Mouse (Mus musculus): ENCODE results near the gene Clpx.
"Not testable (repeated sequence)": the region's sequence is repeated elsewhere in the genome, so short reads cannot be mapped to it uniquely, and the experiment has no call there.

The Clpx gene

DNA sequence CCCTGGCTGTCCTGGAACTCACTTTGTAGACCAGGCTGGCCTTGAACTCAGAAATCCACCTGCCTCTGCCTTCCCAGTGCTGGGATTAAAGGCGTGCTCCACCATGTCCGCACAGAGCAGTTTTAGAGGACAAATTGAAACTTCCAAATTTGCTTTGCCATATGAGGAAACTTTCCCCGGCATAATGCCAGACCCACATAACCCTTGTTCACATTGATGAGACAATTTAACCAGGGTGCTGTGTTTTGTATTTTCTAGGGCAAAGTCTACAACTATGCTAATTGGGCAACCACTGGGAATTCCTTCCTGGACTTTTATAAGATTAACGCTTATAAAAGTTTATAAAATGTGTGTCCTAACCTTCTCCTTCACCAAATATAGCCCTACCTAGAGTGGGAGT is 4.1 kb upstream of the Clpx start:
- no peak for DNase-seq (ENCODE audit: extremely low spot score, low read depth, low spot score)

DNA sequence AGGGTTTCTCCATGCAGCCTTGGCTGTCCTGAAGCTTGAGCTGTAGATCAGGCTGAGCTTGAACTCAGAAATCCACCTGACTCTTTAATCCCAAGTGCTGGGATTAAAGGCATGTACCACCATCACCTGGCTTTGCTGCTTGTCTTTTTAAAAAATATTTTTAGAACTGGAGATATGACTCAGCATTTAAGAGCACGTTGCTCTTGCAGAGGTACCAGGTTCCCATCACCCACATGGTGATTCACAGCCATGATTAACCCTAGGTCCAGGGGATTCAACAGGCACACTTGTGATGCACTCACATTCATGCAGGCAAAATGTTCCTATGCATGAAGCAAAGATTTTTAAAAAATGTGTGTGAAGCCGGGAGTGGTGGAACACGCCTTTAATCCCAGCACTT is 1.6 kb upstream of the Clpx start:
- DNase-seq (ENCODE audit: extremely low spot score, low read depth, low spot score) = no peak

DNA sequence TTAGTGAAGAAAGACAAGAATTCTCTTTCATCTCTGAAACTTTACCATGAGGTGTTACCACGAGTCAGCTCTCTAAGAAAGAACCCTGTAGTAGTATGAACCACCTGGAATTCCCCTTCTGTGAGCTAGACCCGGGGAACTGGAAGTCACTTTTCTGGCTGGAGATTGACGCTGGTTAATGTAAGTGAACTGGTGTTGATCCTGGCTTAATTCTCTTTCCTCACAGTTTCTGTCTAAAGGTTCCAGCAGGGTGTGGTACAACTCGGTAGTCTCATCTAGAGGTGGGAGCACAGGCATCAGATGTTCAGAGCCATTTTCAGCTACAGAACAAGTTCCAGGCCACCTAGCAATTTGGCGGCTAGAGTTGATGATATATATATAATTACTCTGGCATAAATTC is 941 bp upstream of the Clpx start:
- no peak for DNase-seq (ENCODE audit: extremely low spot score, low read depth, low spot score)

DNA sequence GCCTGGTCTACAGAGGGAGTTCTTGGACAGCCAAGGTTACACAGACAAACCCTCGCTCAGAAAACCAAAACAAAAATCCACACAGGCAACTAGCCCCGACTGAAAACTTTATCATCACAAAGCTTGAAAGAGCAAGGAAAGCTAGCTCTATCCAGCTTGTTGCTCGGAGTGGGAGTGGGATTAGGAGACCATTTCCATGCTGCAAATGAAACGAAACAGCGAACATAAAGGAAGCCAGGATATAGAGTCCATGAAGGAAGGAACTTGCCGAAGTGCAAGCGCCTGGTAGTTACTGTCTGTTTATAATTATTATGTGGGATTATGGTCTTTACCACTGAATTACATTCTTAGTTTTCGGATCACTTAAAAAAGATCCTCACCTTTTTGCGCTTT is 484 bp upstream of the Clpx start:
- no peak for DNase-seq (ENCODE audit: extremely low spot score, low read depth, low spot score)

GRCm38 (mm10) chr9:65294716-65295378 is 787 bp downstream of the Clpx start:
- no peak for DNase-seq (ENCODE audit: extremely low spot score, low read depth, low spot score)

DNA sequence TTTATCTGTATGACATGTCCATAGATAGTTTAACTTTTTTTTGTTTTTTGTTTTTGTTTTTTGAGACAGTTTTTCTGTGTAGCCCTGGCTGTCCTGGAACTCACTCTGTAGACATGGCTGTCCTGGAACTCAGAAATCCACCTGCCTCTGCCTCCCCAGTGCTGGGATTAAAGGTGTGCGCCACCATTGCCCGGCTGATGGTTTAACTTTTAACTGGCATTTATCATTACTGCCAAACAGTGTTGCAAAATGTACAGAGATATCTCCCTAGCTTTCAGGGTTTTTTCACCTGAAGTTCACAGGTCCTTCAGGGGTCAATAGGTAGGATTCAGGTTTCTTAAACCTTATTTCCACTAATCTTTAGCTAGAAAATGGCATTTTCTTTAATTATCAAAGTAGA is 3.0 kb downstream of the Clpx start:
- no peak for DNase-seq (ENCODE audit: extremely low spot score, low read depth, low spot score)

DNA sequence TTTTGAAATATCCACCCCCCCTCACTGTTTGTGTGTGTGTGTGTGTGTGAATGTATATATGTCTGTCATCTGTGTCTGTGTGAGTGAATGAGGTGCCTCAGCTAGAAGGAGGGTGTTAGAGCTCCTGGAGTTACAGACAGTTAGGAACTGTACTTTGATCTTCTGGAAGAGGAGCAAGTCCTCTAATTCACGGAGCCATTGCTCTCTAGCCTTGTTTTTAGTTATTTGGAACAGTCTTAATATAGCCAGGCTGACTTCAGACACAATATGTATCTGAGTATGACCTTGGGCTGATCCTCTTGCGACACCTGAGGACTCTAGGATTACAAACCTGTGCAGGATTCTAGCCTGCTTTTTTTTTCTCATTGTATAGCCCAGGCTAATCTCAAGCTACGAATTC is 4.7 kb downstream of the Clpx start:
- no peak for DNase-seq (ENCODE audit: extremely low spot score, low read depth, low spot score)

DNA sequence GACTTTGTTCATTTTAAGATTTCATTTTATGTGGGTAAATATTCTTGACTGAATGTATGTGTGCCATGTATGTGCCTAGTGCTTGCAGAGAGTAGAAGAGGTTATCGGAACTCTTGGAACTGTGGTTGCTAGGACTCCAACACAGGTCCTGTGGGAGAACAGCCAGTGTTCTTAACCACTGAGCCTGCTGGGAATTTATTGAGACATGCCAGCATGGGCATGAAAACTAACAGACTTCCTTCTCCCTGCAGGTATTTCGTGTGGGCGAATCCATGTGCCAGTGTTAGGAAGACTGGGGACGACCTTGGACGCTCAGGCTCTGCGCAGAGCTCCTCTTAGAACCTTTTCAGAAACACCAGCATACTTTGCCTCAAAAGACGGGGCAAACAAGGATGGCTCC is 5.6 kb downstream of the Clpx start:
- no peak for DNase-seq (ENCODE audit: extremely low spot score, low read depth, low spot score)

DNA sequence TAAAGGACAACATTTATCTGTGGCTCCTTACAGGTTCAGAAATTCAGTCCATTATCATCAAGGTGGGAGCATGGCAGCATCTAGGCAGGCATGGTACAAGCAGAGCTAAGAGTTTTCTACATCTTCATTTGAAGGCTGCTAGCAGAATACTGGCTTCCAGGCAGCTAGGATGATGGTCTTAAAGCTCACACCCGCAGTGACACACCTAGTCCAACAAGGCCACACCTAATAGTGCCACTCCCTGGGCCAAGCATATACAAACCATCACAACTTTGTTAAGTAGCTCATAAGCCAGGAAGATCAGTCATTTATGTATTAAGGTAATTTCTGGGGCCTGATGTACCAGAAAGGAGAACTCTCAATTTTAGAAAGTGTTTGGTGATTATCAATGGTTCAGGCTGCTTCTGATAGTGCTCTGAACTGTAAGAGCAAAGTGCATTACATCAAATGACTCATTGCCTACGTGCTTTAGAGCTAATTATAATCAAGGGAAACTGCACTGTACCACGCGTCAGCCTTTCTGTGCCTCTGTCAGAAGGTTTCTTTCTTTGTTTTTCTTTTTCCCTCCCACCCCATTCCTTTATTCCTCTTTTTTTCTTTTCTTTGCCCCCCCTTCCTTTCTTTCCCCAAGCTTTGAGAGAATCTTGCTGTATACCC is 8.4 kb downstream of the Clpx start:
- no peak for DNase-seq (ENCODE audit: extremely low spot score, low read depth, low spot score)

DNA sequence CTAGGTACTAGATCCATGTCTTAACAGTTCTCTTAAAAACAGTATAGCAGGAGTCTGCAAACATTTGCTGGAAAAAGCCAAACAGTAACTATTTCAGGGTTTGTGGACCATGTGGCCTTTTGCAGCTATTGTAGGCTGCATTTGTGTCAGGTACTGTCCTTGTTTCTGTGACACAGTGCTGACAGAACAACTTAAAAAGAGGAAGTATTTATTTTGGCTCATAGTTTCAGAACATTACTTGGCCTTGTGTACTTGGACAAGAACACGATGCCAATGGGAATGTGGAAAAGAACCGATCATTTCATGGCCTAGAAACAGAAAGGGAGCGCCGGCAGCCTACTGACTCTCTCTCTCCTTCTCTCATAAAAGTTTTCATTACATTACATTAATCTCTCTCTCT is 9.5 kb downstream of the Clpx start:
- no peak for DNase-seq (ENCODE audit: extremely low spot score, low read depth, low spot score)

DNA sequence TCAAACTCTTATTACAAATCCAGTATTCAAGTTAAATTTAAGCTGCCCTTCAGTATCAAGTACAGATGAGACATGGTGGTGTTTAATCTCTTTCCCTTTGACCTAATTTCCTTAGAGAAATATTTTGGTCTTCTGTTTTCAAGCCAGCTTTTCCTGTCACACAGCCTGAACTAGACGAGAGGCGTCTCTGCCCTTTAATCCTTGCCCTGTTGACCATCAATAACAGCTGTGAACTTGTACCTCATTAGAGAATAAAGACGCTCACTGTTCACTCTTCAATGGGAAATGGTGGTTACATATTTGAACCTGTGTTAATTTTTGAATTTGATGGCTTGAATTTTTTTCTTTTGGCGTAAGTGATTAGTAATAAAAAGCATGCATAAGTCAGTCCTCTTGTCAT is 10.2 kb downstream of the Clpx start:
- DNase-seq (ENCODE audit: extremely low spot score, low read depth, low spot score) = no peak

DNA sequence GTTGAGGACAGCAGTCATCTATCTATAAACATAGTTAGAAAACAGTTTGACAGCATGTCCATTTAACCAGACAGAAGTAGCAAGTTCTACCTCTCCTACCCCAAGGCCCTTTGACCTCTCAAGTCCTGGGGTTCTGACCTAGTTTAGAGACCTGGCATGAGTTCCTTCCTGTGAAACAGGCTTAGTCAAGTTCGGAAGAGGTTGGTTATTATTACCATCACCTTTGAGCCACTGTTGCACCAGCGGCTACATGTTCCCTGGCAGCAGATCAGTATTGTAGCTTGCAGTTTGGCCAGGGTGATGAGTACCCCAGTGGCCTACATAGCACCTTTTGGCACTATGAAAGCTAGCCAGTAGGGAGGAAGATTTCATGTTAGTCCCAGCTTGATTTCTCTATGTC is 12.6 kb downstream of the Clpx start:
- DNase-seq (ENCODE audit: extremely low spot score, low read depth, low spot score) = no peak

DNA sequence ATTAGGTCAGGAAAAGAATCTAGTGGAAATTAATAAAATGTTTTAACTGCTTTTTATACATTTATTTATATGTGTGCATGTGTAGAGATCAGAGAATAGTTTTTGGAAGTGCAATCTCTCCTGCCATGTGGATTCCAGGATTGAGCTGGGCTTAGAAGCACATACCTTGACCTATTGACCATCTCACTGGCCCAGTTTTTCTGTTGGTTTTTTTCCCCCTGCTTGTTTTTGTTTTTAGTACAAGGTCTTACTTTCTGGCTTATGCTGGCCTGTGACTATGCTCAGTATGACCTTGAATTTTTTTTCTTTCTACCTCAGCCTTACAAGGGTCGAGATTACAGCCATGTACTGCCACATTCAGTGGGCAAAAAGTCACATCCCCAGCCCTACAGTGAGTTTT is 14.0 kb downstream of the Clpx start:
- DNase-seq (ENCODE audit: extremely low spot score, low read depth, low spot score) = no peak

GRCm38 (mm10) chr9:65312669-65313357 is 18.8 kb downstream of the Clpx start:
- DNase-seq (ENCODE audit: extremely low spot score, low read depth, low spot score) = no peak

DNA sequence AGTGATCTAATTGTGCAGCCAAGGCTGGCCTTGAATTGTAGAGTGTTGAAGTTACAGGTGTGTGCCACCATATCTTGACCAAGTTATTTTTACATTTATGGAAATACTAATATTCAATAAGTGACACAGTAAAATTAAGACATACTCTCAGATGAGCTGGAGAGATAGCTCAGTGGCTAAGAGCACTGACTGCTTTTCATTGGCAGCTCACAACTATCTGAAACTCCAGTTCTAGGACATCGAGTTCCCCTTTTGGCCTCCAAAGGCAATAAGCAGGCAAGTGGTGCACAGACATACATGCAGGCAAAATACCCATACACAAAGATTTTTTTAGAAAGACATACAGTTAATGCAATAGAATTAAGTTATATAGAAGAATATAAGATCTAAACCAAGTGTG is 19.8 kb downstream of the Clpx start:
- no peak for DNase-seq (ENCODE audit: extremely low spot score, low read depth, low spot score)

DNA sequence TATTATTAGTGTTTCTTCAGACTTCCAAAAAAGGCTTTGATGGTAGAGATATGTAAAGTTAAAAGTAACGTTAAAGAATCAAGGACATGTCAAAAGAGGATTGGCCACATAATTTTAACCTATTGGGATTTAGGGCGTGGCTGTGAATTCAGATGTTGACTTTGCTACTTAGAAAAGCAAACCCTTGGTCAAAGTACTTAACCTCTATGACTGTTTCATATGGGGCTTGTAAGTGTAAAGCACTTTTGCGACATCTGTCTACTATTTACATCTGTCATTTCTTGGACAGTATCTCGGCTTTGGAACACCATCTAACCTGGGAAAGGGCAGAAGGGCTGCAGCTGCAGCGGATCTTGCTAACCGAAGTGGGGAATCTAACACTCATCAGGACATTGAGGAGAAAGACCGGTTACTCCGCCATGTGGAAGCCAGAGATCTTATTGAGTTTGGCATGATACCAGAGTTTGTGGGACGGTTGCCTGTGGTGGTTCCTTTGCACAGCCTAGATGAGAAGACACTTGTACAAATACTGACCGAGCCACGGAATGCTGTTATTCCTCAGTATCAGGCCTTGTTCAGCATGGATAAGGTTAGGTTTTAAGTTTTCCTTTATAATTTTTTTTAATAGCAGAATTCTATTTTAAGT is 28.3 kb downstream of the Clpx start:
- DNase-seq (ENCODE audit: extremely low spot score, low read depth, low spot score) = no peak

DNA sequence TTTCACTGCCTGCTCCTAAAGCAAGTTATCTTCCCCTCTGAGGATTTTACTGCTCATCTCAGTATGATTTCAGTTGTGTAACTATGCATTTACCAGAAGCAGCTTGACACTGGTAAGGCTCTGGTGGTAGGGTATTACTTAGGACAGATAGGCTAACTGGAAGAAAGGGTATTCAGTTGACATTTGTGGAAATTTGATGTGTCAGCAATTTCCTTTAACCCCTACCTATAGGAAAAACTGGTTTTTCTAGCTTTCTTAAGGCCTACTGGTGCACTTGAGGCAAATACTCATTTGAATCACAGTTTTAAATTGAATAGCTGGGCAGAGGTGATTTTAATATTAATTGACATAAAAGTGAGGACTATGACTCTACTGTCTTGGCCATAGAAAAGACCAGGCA is 31.9 kb downstream of the Clpx start:
- no peak for DNase-seq (ENCODE audit: extremely low spot score, low read depth, low spot score)

DNA sequence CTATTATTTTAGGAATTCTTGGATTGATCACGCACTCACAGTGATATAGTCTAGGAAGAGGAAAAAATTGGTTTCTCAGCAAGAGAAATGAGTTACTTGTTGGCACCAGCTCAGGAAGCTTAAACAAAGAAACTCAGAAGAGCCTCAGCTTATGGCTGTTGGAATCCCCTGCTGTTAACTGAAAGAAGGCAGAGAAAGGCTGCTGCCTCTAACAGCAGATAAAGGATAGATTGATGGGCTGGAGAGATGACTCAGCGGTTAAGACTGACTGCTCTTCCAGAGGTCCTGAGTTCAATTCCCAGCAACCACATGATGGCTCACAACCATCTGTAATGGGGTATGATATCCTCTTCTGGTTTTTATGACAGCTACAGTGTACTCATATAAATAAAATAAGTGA is 33.3 kb downstream of the Clpx start:
- DNase-seq (ENCODE audit: extremely low spot score, low read depth, low spot score) = no peak

GRCm38 (mm10) chr9:65333958-65334357 is 39.9 kb downstream of the Clpx start:
- DNase-seq (ENCODE audit: extremely low spot score, low read depth, low spot score) = no peak

- no peak for DNase-seq (ENCODE audit: extremely low spot score, low read depth, low spot score)
Measured at GRCm38 (mm10) chr9:65339146-65339545, 45.1 kb downstream of the Clpx start.

DNA sequence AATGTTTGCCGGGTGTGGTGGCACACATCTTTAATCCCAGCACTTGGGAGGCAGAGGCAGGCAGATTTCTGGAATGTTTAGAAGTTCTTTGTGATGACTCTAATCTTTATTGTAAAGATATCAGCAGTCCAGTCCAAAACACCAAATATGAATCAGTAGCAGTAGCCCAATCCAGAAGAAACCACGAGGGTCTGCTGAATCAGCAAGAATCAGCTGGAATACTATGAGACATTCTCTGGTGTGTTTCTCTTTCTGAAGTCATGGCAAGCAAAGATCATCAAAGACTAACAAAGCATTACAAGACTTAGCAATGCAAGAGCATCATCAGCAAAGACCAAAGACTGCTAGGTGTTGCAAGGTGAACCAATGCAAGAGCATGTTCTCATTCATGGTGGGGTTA is 46.4 kb downstream of the Clpx start:
- DNase-seq (ENCODE audit: extremely low spot score, low read depth, low spot score) = no peak

DNA sequence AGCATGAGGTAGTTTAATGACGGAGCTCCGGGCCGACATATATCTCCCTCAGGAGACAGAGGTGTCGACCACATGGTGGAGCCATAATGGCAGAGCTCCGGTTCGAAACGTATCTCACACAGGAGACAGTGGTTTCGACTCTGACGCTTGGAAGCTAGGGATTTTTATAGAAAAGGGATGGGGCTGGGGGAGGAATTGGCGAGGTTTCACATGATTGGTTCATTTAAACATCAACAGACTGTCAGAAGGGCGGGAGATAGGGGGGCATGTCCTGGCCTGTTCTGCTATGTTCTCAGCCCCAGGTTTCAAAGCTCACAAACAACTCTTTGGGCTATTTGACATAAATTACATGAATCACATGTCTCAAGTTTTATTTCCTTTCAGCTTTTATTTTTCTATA is 51.4 kb downstream of the Clpx start:
- not testable (repeated sequence) for DNase-seq (ENCODE audit: extremely low spot score, low read depth, low spot score)
